Mouse (Mus musculus) E14TG2a.4 (cell line): ENCODE measurements around the gene Pola2.

Experiments
- H3K27me3 ChIP-seq: 2 replicates; pipeline ENCODE4 v1.6.1; 2014; ENCODE audit warnings: low read length, control low read depth; ENCODE audit not compliant: insufficient read depth
- H3K36me3 ChIP-seq: 2 replicates; pipeline ENCODE4 v1.6.1; 2014; ENCODE audit warnings: low read length, control low read depth; ENCODE audit not compliant: insufficient read depth
- H3K4me1 ChIP-seq: replicated peaks from 2 replicates; pipeline ENCODE4 v1.6.1; 2014; ENCODE audit warnings: low read depth, low read length, control low read depth
- H3K4me3 ChIP-seq: replicated peaks from 2 replicates; pipeline ENCODE4 v1.5.1; 2014; ENCODE audit warnings: mild to moderate bottlenecking, low read length
- H3K9me3 ChIP-seq: 2 replicates; pipeline ENCODE4 v1.6.1; 2014; ENCODE audit warnings: low read length, control low read depth
- CTCF ChIP-seq: conservative IDR thresholded peaks from 2 replicates; pipeline ENCODE4 v1.5.1; 2014; ENCODE audit warnings: low read length
- NANOG ChIP-seq: IDR thresholded peaks from 2 replicates; pipeline ENCODE4 v1.6.1; 2014; ENCODE audit warnings: borderline replicate concordance, low read length, mixed read lengths
- POU5F1 ChIP-seq: IDR thresholded peaks from 2 replicates; pipeline ENCODE4 v1.6.1; 2014; ENCODE audit warnings: low read length, borderline replicate concordance

Gene Pola2

GRCm38 (mm10) chr19:5893282-5894001 lies 70.6 kb downstream of the Pola2 start:
- peaks cover 13% of the 10 kb centered on the region for H3K27me3 ChIP-seq
- peaks cover 40% of the 10 kb centered on the region for H3K36me3 ChIP-seq
- peaks cover 28% of the 10 kb centered on the region for H3K4me1 ChIP-seq
- TF ChIP-seq NANOG: no peak
- no peak for TF ChIP-seq POU5F1
- TF ChIP-seq CTCF: no peak
- peak overlapping the region; percentile 77 for H3K4me3 ChIP-seq
- H3K9me3 ChIP-seq: no peaks in the 10 kb centered on the region

DNA sequence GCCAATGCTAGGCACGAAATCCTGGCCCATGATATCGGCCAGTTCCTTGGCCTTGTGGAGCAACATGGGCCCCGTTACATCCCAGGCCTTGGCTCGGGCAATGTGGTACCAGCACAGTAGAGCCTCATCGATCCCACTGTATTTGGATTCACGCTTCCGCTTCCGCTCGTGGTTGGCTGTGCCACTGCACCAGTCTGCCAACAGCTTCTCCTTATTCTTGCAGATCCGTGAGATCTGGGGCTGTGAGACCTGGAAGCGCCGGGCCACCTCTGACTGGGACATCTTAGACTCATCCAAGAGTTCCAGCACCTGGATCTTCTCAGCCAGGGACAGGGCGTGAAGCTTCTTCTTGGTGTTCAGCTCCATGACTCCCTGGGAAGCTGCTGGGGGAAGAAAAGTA lies 71.3 kb downstream of the Pola2 start:
- H3K36me3 ChIP-seq: peaks cover 33% of the 10 kb centered on the region
- peaks cover 13% of the 10 kb centered on the region for H3K27me3 ChIP-seq
- H3K9me3 ChIP-seq: no peaks in the 10 kb centered on the region
- peak overlapping the region; percentile 77 for H3K4me3 ChIP-seq
- H3K4me1 ChIP-seq: peaks cover 28% of the 10 kb centered on the region
- TF ChIP-seq CTCF (no peak), POU5F1 (no peak)

- peaks cover 28% of the 10 kb centered on the region for H3K36me3 ChIP-seq
- peak overlapping the region; percentile 77; the same call in 1 of the 2 replicates for H3K4me3 ChIP-seq
- H3K27me3 ChIP-seq: peaks cover 13% of the 10 kb centered on the region
- no peak for TF ChIP-seq CTCF
- H3K4me1 ChIP-seq: peaks cover 28% of the 10 kb centered on the region
- no peaks in the 10 kb centered on the region for H3K9me3 ChIP-seq
These were observed 71.7 kb downstream of the Pola2 start for GRCm38 (mm10) chr19:5892262-5892661.

DNA sequence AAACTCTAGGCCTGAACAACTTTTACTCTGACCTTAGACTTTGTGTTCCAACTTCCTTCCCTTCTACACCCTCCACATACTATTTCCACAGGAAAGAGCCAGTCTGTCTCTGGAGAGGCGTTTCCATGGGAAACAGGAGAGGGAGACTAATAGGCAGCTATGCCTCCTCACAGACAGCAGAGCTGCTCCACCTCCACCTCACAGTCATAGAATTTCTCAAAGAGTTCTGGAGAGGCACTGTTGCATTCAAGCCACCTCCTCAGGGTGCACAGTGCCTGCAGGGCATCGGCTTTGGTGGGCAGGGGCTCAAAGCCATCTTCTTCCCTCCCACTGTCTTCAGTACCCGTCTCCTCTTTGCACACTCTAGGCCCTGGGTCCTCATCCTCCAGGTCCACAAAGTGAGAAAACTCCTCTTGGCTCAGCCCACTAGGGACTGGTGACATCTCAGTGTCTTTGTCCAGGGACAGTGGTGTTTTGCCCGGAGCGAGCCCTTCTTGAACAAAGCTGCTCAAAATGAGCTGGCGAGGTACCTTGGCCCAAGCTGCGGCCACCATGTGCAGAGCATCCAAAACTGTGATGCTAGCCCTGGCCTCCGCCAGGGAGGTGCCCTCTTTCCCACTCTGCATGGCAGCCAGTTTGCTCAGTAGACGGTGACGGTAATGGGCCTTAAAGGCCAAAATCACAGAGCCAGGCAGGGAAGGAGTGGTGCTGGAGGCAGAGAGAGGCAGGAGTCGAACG lies 72.3 kb downstream of the Pola2 start:
- H3K4me1 ChIP-seq: peaks cover 28% of the 10 kb centered on the region
- no peak overlapping the region; the same call in 1 of the 2 replicates for H3K4me3 ChIP-seq
- H3K36me3 ChIP-seq: peaks cover 22% of the 10 kb centered on the region
- peaks cover 13% of the 10 kb centered on the region for H3K27me3 ChIP-seq
- no peak for TF ChIP-seq NANOG
- no peaks in the 10 kb centered on the region for H3K9me3 ChIP-seq
